Mouse (Mus musculus) hindbrain, embryonic 14.5 days (tissue): ENCODE results near the gene Rad51b. TPM values are rescaled to one million over a fixed set of nuclear protein-coding genes. Genes with fewer than 3 reads are reported as not detected.

Experiments used
- ATAC-seq: fragments of 200-750 bp; cut with Nextera tagmentation; 2 replicates; pipeline ENCODE4 v1.8.0; 2017; ENCODE audit warnings: moderate number of reproducible peaks, mild to moderate bottlenecking, moderate TSS enrichment, moderate library complexity; ENCODE audit not compliant: low FRiP score
- DNase-seq: peaks from one replicate; pipeline ENCODE4 v3.0.0-alpha.2; 2015; ENCODE audit warnings: low spot score
- H3K27ac ChIP-seq: fragments of 300-500 bp; sonication (generic); 2 replicates; pipeline ENCODE4 v1.5.1; 2014; ENCODE audit warnings: mild to moderate bottlenecking, moderate library complexity
- H3K27me3 ChIP-seq: fragments of 300-500 bp; sonication (generic); 2 replicates; pipeline ENCODE4 v1.6.1; 2014; ENCODE audit warnings: mild to moderate bottlenecking, low read length, mixed read lengths; ENCODE audit not compliant: control insufficient read depth, insufficient read depth
- H3K36me3 ChIP-seq: fragments of 300-500 bp; sonication (generic); replicated peaks from 2 replicates; pipeline ENCODE4 v1.6.1; 2014; ENCODE audit not compliant: control insufficient read depth, insufficient read depth
- H3K4me1 ChIP-seq: fragments of 300-500 bp; sonication (generic); replicated peaks from 2 replicates; pipeline ENCODE4 v1.6.1; 2014; ENCODE audit warnings: antibody characterized with exemption, low read length, mixed read lengths; ENCODE audit not compliant: control insufficient read depth, insufficient read depth
- H3K4me2 ChIP-seq: fragments of 300-500 bp; sonication (generic); replicated peaks from 2 replicates; pipeline ENCODE4 v1.6.1; 2014; ENCODE audit warnings: mild to moderate bottlenecking, moderate library complexity
- H3K4me3 ChIP-seq: fragments of 300-500 bp; sonication (generic); replicated peaks from 2 replicates; pipeline ENCODE4 v1.5.1; 2014; ENCODE audit warnings: mild to moderate bottlenecking, low read length
- H3K9ac ChIP-seq: fragments of 300-500 bp; sonication (generic); 2 replicates; pipeline ENCODE4 v1.6.1; 2014
- H3K9me3 ChIP-seq: fragments of 300-500 bp; sonication (generic); 2 replicates; pipeline ENCODE4 v1.6.1; 2016; ENCODE audit warnings: low read length; ENCODE audit not compliant: control insufficient read depth
- WGBS: fragments of 180-500 bp; shearing (Covaris S2); extraction: QIAGEN DNeasy Blood & Tissue Kit; methylation state at CpG from one replicate; pipeline ENCODE4 v1.1.7; 2014; 5-methylcytosine and 5-hydroxymethylcytosine counted together
- polyA plus RNA-seq: library from polyadenylated mRNA; unstranded; fragments of >200 nt; fragmentation: Nextera tagmentation; extraction: Ambion mirVana; gene quantifications from 2 replicates; pipeline ENCODE4 v1.2.1, GENCODE M21; 2014

Rad51b gene
- polyA plus RNA-seq, 1 experiment from 2014 or later: 1.5 TPM

- WGBS: 73% methylated on average over 5 of the region's 5 CpGs
- Histone ChIP-seq H3K27me3 (no peaks in the 10 kb centered on the region), H3K4me3 (no peak overlapping the region), H3K4me1 (peaks cover 19% of the 10 kb centered on the region), H3K9ac (no peak overlapping the region), H3K9me3 (no peaks in the 10 kb centered on the region), H3K36me3 (no peaks in the 10 kb centered on the region), H3K27ac (no peak overlapping the region), H3K4me2 (no peak overlapping the region)
- DNase-seq (no peak), ATAC-seq (no peak)
Measured at GRCm38 (mm10) chr12:79745225-79745624, 448.1 kb downstream of the Rad51b start.

GRCm38 (mm10) chr12:79745845-79746510, 448.9 kb downstream of the Rad51b start:
- H3K36me3 ChIP-seq: no peaks in the 10 kb centered on the region
- no peak overlapping the region for H3K9ac ChIP-seq
- no peak for DNase-seq
- no peak overlapping the region for H3K4me2 ChIP-seq
- 23% methylated on average over 10 of the region's 10 CpGs for WGBS
- no peaks in the 10 kb centered on the region for H3K27me3 ChIP-seq
- no peaks in the 10 kb centered on the region for H3K9me3 ChIP-seq
- peaks cover 27% of the 10 kb centered on the region for H3K4me1 ChIP-seq
- H3K27ac ChIP-seq: no peak overlapping the region
- H3K4me3 ChIP-seq: no peak overlapping the region
- no peak for ATAC-seq

GRCm38 (mm10) chr12:79747541-79747940, 450.5 kb downstream of the Rad51b start:
- H3K4me1 ChIP-seq: peaks cover 43% of the 10 kb centered on the region
- H3K27me3 ChIP-seq: no peaks in the 10 kb centered on the region
- no peak for DNase-seq
- no peak overlapping the region for H3K9ac ChIP-seq
- no peak for ATAC-seq
- H3K4me2 ChIP-seq: no peak overlapping the region
- H3K4me3 ChIP-seq: no peak overlapping the region
- H3K27ac ChIP-seq: no peak overlapping the region
- no peaks in the 10 kb centered on the region for H3K36me3 ChIP-seq
- 97% methylated on average over 3 of the region's 3 CpGs for WGBS
- no peaks in the 10 kb centered on the region for H3K9me3 ChIP-seq

GRCm38 (mm10) chr12:79748862-79749261, 451.8 kb downstream of the Rad51b start:
- Histone ChIP-seq H3K4me2 (no peak overlapping the region), H3K27ac (peak overlapping the region; percentile 34; the same call in 1 of the 2 replicates), H3K9me3 (no peaks in the 10 kb centered on the region), H3K9ac (no peak overlapping the region), H3K27me3 (no peaks in the 10 kb centered on the region), H3K36me3 (no peaks in the 10 kb centered on the region), H3K4me3 (no peak overlapping the region), H3K4me1 (peaks cover 43% of the 10 kb centered on the region)
- WGBS: 40% methylated on average over 4 of the region's 4 CpGs
- ATAC-seq (no peak), DNase-seq (no peak)

GRCm38 (mm10) chr12:79750253-79751125, 453.4 kb downstream of the Rad51b start:
- Histone ChIP-seq H3K36me3 (no peaks in the 10 kb centered on the region), H3K9ac (peak overlapping the region; percentile 5), H3K4me3 (no peak overlapping the region), H3K27ac (peak overlapping the region; percentile 26), H3K4me2 (peak overlapping the region; percentile 10), H3K27me3 (no peaks in the 10 kb centered on the region), H3K4me1 (peaks cover 41% of the 10 kb centered on the region), H3K9me3 (no peaks in the 10 kb centered on the region)
- 14% methylated on average over 10 of the region's 10 CpGs for WGBS
- DNase-seq (peak; percentile 44), ATAC-seq (peak; percentile 83)

- Histone ChIP-seq H3K4me2 (no peak overlapping the region), H3K4me3 (no peak overlapping the region), H3K36me3 (no peaks in the 10 kb centered on the region), H3K27me3 (no peaks in the 10 kb centered on the region), H3K27ac (peak overlapping the region; percentile 26), H3K9me3 (no peaks in the 10 kb centered on the region), H3K4me1 (peaks cover 32% of the 10 kb centered on the region), H3K9ac (0 out of 2 replicates have a peak overlapping the region, but pooled peaks have one; percentile 5)
- WGBS: 13% methylated on average over 8 of the region's 8 CpGs
- 0 out of 2 replicates have a peak, but pooled peaks have one; percentile 21 for ATAC-seq
- no peak for DNase-seq
Measured at GRCm38 (mm10) chr12:79751781-79752180, 454.7 kb downstream of the Rad51b start.

GRCm38 (mm10) chr12:79752189-79752588, 455.1 kb downstream of the Rad51b start:
- H3K4me2 ChIP-seq: no peak overlapping the region
- H3K27ac ChIP-seq: peak overlapping the region; percentile 26; the same call in 1 of the 2 replicates
- H3K9me3 ChIP-seq: no peaks in the 10 kb centered on the region
- H3K4me3 ChIP-seq: no peak overlapping the region
- DNase-seq: no peak
- peaks cover 32% of the 10 kb centered on the region for H3K4me1 ChIP-seq
- 9% methylated on average over 5 of the region's 5 CpGs for WGBS
- no peak overlapping the region for H3K9ac ChIP-seq
- no peaks in the 10 kb centered on the region for H3K27me3 ChIP-seq
- no peaks in the 10 kb centered on the region for H3K36me3 ChIP-seq
- no peak; the same call in 1 of the 2 replicates for ATAC-seq

GRCm38 (mm10) chr12:79755617-79756016, 458.5 kb downstream of the Rad51b start:
- peaks cover 24% of the 10 kb centered on the region for H3K4me1 ChIP-seq
- H3K9me3 ChIP-seq: no peaks in the 10 kb centered on the region
- no peak overlapping the region for H3K4me2 ChIP-seq
- no peaks in the 10 kb centered on the region for H3K27me3 ChIP-seq
- no peak overlapping the region for H3K9ac ChIP-seq
- no peak for ATAC-seq
- no peak for DNase-seq
- H3K36me3 ChIP-seq: no peaks in the 10 kb centered on the region
- H3K27ac ChIP-seq: no peak overlapping the region
- no peak overlapping the region for H3K4me3 ChIP-seq
- WGBS: 69% methylated on average over 4 of the region's 4 CpGs

- Histone ChIP-seq H3K9ac (no peak overlapping the region), H3K4me3 (no peak overlapping the region), H3K9me3 (no peaks in the 10 kb centered on the region), H3K36me3 (no peaks in the 10 kb centered on the region), H3K27me3 (no peaks in the 10 kb centered on the region), H3K4me2 (no peak overlapping the region), H3K27ac (no peak overlapping the region), H3K4me1 (peaks cover 17% of the 10 kb centered on the region)
- DNase-seq (no peak), ATAC-seq (no peak)
- 72% methylated on average over 5 of the region's 5 CpGs for WGBS
Measured at GRCm38 (mm10) chr12:79756352-79756751, 459.3 kb downstream of the Rad51b start.
